Mouse (Mus musculus) myocyte (in vitro differentiated cells): Measurements from ENCODE around the gene Rabl6. TPM values are rescaled to one million over a fixed set of nuclear protein-coding genes. Genes with fewer than 3 reads are reported as not detected.
A peak's percentile ranks its signal among the peaks of the same experiment; 100 is the strongest.

Experiments used
- H3K27me3 ChIP-seq: one replicate; pipeline ENCODE4 v1.6.1; 2011; ENCODE audit not compliant: control insufficient read depth, insufficient read depth, insufficient read length
- H3K36me3 ChIP-seq: one replicate; pipeline ENCODE4 v1.6.1; 2011; ENCODE audit not compliant: control insufficient read depth, insufficient read depth
- H3K4me2 ChIP-seq: one replicate; pipeline ENCODE4 v1.6.1; 2011; ENCODE audit warnings: low read depth, control low read depth
- H3K4me3 ChIP-seq: one replicate; pipeline ENCODE4 v1.5.1; 2011; ENCODE audit warnings: mild to moderate bottlenecking, control low read depth, moderate library complexity
- H3K79me2 ChIP-seq: one replicate; pipeline ENCODE4 v1.6.1; 2011; ENCODE audit not compliant: control insufficient read depth, insufficient read depth
- H3ac ChIP-seq: one replicate; pipeline ENCODE4 v1.6.1; 2011; ENCODE audit not compliant: control insufficient read depth, insufficient read length
- CEBPB ChIP-seq: IDR thresholded peaks from 2 replicates; pipeline ENCODE4 v1.6.1; 2011; ENCODE audit warnings: mild to moderate bottlenecking, moderate library complexity; ENCODE audit not compliant: poor library complexity, insufficient read depth, severe bottlenecking
- E2F4 ChIP-seq: IDR thresholded peaks from one replicate; pipeline ENCODE4 v1.6.1; 2011; ENCODE audit warnings: mild to moderate bottlenecking, control low read depth, moderate library complexity; ENCODE audit not compliant: insufficient read depth
- MAX ChIP-seq: IDR thresholded peaks from one replicate; pipeline ENCODE4 v1.6.1; 2011; ENCODE audit warnings: low read depth, mild to moderate bottlenecking, control low read depth
- MYOD1 ChIP-seq, 3 experiments: IDR thresholded peaks; one replicate each; pipeline ENCODE4 v1.6.1; 2011; ENCODE audit warnings: control low read depth in 2 of 3, low read depth in 2 of 3, mild to moderate bottlenecking in 2 of 3, moderate library complexity in 1 of 3; ENCODE audit not compliant: insufficient read length in 2 of 3, control insufficient read depth in 1 of 3
- MYOG ChIP-seq, 3 experiments: IDR thresholded peaks; one replicate each; pipeline ENCODE4 v1.6.1; 2011; ENCODE audit warnings: control low read depth in 2 of 3, low read depth in 2 of 3, mild to moderate bottlenecking in 2 of 3; ENCODE audit not compliant: insufficient read length in 2 of 3, control insufficient read depth in 1 of 3, insufficient read depth in 1 of 3
- POLR2A ChIP-seq: IDR thresholded peaks from one replicate; pipeline ENCODE4 v1.6.1; 2011; ENCODE audit warnings: low read depth, mild to moderate bottlenecking, control low read depth, moderate library complexity; ENCODE audit not compliant: insufficient read length
- POLR2AphosphoS2 ChIP-seq: IDR thresholded peaks from one replicate; pipeline ENCODE4 v1.6.1; 2011; ENCODE audit warnings: low read depth, control low read depth; ENCODE audit not compliant: insufficient read length
- REST ChIP-seq: IDR thresholded peaks from one replicate; pipeline ENCODE4 v1.6.1; 2011; ENCODE audit warnings: mild to moderate bottlenecking, control low read depth, moderate library complexity; ENCODE audit not compliant: insufficient read depth, insufficient read length
- SRF ChIP-seq: IDR thresholded peaks from one replicate; pipeline ENCODE4 v1.6.1; 2011; ENCODE audit warnings: low read depth; ENCODE audit not compliant: control insufficient read depth, insufficient read length
- TCF12 ChIP-seq: IDR thresholded peaks from one replicate; pipeline ENCODE4 v1.6.1; 2011; ENCODE audit warnings: mild to moderate bottlenecking, control low read depth; ENCODE audit not compliant: poor library complexity, insufficient read depth, severe bottlenecking
- TCF3 ChIP-seq: IDR thresholded peaks from one replicate; pipeline ENCODE4 v1.6.1; 2011; ENCODE audit warnings: low read depth, control low read depth; ENCODE audit not compliant: insufficient read length
- USF1 ChIP-seq: IDR thresholded peaks from one replicate; pipeline ENCODE4 v1.6.1; 2011; ENCODE audit warnings: low read depth, mild to moderate bottlenecking, control low read depth, moderate library complexity
- polyA plus RNA-seq: library from polyadenylated mRNA; unstranded; fragments of >200 nt; fragmentation: generic; extraction: Trizol; gene quantifications from one replicate; pipeline ENCODE4 v1.2.1, GENCODE M21; 2012; ENCODE audit warnings: missing spikeins

Rabl6 gene
- polyA plus RNA-seq, 1 experiment: 76.5 TPM

DNA sequence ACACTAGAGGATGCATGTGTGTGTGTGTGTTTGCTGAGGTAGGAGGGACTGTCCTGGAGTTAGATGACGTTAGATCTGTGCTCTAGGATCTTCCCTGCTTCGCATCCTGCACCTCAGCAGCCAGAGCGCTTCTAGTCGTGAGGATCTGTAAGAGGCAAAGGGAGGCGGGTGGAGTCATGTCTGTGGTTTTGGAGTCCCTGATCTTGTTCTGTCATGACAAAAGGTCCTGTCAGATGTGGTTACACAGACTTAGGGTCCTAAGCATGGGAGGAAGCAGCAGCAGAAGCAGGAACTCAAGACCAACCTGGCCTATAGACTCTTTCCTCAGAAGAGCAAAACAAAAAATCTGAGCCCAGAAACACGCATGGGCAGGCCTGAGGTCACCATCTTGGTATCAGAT is 12.1 kb upstream of the Rabl6 start:
- H3K4me2 ChIP-seq: no peak overlapping the region
- no peaks in the 10 kb centered on the region for H3K79me2 ChIP-seq
- TF ChIP-seq TCF12 (no peak), E2F4 (no peak), MAX (no peak), CEBPB (no peak), MYOD1 (IDR thresholded peaks at IDR 0.05; ENCODE audit: control insufficient read depth in 1 of 3, insufficient read length in 2 of 3, low read depth in 2 of 3) (no peak), POLR2AphosphoS2 (no peak), USF1 (no peak), TCF3 (no peak), SRF (no peak), REST (no peak), MYOG (IDR thresholded peaks at IDR 0.05; ENCODE audit: control insufficient read depth in 1 of 3, insufficient read depth in 1 of 3, insufficient read length in 2 of 3, low read depth in 2 of 3) (no peak), POLR2A (no peak)
- no peak overlapping the region for H3K4me3 ChIP-seq
- no peak overlapping the region for H3ac ChIP-seq
- no peaks in the 10 kb centered on the region for H3K36me3 ChIP-seq
- peaks cover 51% of the 10 kb centered on the region for H3K27me3 ChIP-seq

DNA sequence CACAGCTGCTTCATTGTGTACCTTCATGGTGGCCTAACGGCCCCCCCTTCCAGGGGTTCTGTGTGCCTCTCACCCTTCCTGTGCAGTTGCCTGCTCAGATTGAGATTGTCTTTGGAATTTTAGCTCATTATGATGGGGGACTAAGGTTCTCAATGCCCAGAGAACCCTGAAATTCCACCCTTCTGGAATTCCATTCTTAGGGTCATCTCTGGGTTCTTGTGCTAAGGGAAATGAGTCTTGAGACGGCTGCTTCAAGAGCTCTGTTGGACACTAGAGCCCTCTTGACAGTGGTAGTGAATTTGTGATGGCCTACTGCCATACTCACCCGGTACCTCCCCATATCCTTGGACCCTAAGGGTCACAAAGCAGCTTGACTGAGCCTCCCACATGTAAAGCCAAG is 9.3 kb upstream of the Rabl6 start, which contains the start of gene Ccdc183:
TSS of gene Ccdc183 (minus strand) at position 101 of the 400 bp plus-strand sequence.
- Histone ChIP-seq H3K27me3 (peaks cover 47% of the 10 kb centered on the region), H3K4me2 (no peak within 1 kb of the TSS), H3K4me3 (no peak within 1 kb of the TSS), H3K36me3 (no peaks in the 10 kb centered on the region), H3K79me2 (no peaks in the 10 kb centered on the region), H3ac (no peak within 1 kb of the TSS)
- TF ChIP-seq MAX (no peak), POLR2A (no peak), USF1 (no peak), TCF12 (no peak), POLR2AphosphoS2 (no peak)

- Histone ChIP-seq H3K27me3 (peaks cover 47% of the 10 kb centered on the region), H3K79me2 (no peaks in the 10 kb centered on the region), H3ac (no peak overlapping the region), H3K4me2 (no peak overlapping the region), H3K36me3 (no peaks in the 10 kb centered on the region), H3K4me3 (no peak overlapping the region)
- no peak for TF ChIP-seq SRF
These were observed 8.1 kb upstream of the Rabl6 start for GRCm38 (mm10) chr2:25616398-25616797.

- Histone ChIP-seq H3K79me2 (peaks cover 44% of the 10 kb centered on the region), H3K27me3 (no peaks in the 10 kb centered on the region), H3K36me3 (no peaks in the 10 kb centered on the region), H3K4me2 (peak overlapping the region; percentile 79), H3K4me3 (peak overlapping the region; percentile 75), H3ac (peak overlapping the region; percentile 67)
- TF ChIP-seq SRF (no peak), POLR2A (no peak), POLR2AphosphoS2 (no peak), E2F4 (no peak), CEBPB (no peak), MYOD1 (IDR thresholded peaks at IDR 0.05; ENCODE audit: control insufficient read depth in 1 of 3, insufficient read length in 2 of 3, low read depth in 2 of 3) (no peak), MYOG (IDR thresholded peaks at IDR 0.05; ENCODE audit: control insufficient read depth in 1 of 3, insufficient read depth in 1 of 3, insufficient read length in 2 of 3, low read depth in 2 of 3) (no peak), TCF3 (no peak), TCF12 (no peak), REST (no peak), MAX (no peak), USF1 (no peak)
These were observed 350 bp upstream of the Rabl6 start for GRCm38 (mm10) chr2:25608671-25609070.

GRCm38 (mm10) chr2:25602526-25602925 is 5.8 kb downstream of the Rabl6 start:
- Histone ChIP-seq H3K79me2 (peaks cover 41% of the 10 kb centered on the region), H3K4me2 (no peak overlapping the region), H3K27me3 (no peaks in the 10 kb centered on the region), H3K4me3 (no peak overlapping the region), H3K36me3 (peaks cover 26% of the 10 kb centered on the region), H3ac (no peak overlapping the region)
- TF ChIP-seq CEBPB (no peak), SRF (no peak), TCF3 (no peak), POLR2AphosphoS2 (no peak), USF1 (no peak), POLR2A (no peak), MYOD1 (IDR thresholded peaks at IDR 0.05; ENCODE audit: control insufficient read depth in 1 of 3, insufficient read length in 2 of 3, low read depth in 2 of 3) (no peak), E2F4 (no peak), MYOG (IDR thresholded peaks at IDR 0.05; ENCODE audit: control insufficient read depth in 1 of 3, insufficient read depth in 1 of 3, insufficient read length in 2 of 3, low read depth in 2 of 3) (no peak), REST (no peak), MAX (no peak), TCF12 (no peak)
